Mouse (Mus musculus) intestine, embryonic 15.5 days (tissue): ENCODE data around the gene Slc29a1. TPM values are rescaled to one million over a fixed set of nuclear protein-coding genes. Genes with fewer than 3 reads are reported as not detected.

ENCODE experiments used
- ATAC-seq: fragments of 200-750 bp; cut with Nextera tagmentation; 2 replicates; pipeline ENCODE4 v1.8.0; 2017; ENCODE audit warnings: moderate TSS enrichment, moderate library complexity
- H3K27ac ChIP-seq: fragments of 300-500 bp; sonication (generic); 2 replicates; pipeline ENCODE4 v1.5.1; 2015; ENCODE audit warnings: mild to moderate bottlenecking, inconsistent platforms
- H3K27me3 ChIP-seq: fragments of 300-500 bp; sonication (generic); replicated peaks from 2 replicates; pipeline ENCODE4 v1.6.1; 2015; ENCODE audit warnings: inconsistent platforms
- H3K36me3 ChIP-seq: fragments of 300-500 bp; sonication (generic); 2 replicates; pipeline ENCODE4 v1.6.1; 2015; ENCODE audit warnings: inconsistent platforms
- H3K4me1 ChIP-seq: fragments of 300-500 bp; sonication (generic); replicated peaks from 2 replicates; pipeline ENCODE4 v1.6.1; 2015; ENCODE audit warnings: inconsistent platforms
- H3K4me2 ChIP-seq: fragments of 300-500 bp; sonication (generic); replicated peaks from 2 replicates; pipeline ENCODE4 v1.6.1; 2015; ENCODE audit warnings: mild to moderate bottlenecking, inconsistent platforms
- H3K4me3 ChIP-seq: fragments of 300-500 bp; sonication (generic); replicated peaks from 2 replicates; pipeline ENCODE4 v1.5.1; 2015; ENCODE audit warnings: inconsistent platforms
- H3K9ac ChIP-seq: fragments of 300-500 bp; sonication (generic); 2 replicates; pipeline ENCODE4 v1.6.1; 2015; ENCODE audit warnings: inconsistent platforms
- H3K9me3 ChIP-seq: fragments of 300-500 bp; sonication (generic); 2 replicates; pipeline ENCODE4 v1.6.1; 2016; ENCODE audit warnings: inconsistent platforms
- WGBS: fragments of 180-500 bp; shearing (Covaris S2); methylation state at CpG from one replicate; pipeline ENCODE4 v1.1.7; 2015; 5-methylcytosine and 5-hydroxymethylcytosine counted together
- polyA plus RNA-seq: library from polyadenylated mRNA; unstranded; fragments of >200 nt; fragmentation: Nextera tagmentation; extraction: Ambion mirVana; gene quantifications from 2 replicates; pipeline ENCODE4 v1.2.1, GENCODE M21; 2015

The Slc29a1 gene
- polyA plus RNA-seq, 1 experiment from 2014 or later: 85.4 TPM

DNA sequence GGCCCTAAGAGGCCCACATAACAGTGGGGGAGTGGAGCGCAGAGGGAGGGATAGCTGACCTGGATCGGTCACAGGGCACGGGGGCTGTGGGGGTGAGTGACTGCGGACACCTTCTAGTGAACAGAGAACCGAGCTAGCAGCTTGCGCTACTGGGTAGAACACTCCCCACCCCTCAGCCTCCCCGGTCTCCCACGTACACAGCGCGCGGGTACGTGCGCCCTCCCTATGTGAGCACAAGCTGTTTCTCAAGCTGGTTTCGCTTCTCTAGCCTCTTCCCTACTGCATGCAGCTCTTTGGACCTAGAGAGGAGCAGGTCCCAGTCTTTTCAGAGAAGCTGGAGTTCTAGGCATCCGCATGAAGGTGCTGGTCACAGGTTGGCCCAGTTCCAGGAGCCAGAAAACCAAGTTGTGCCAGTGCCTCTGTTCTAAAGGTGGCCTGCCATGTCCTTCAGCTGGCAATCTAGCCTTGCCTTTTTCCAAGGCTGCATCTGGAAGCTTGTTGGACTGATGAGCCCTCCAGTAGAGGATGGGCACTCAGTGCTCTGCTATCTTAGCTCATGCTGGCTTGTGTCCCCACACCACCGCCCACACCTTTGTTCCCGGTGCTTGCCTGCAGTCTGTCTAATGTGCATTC is 25.2 kb downstream of the Slc29a1 start:
- 3% methylated on average over 17 of the region's 17 CpGs for WGBS
- H3K9ac ChIP-seq: peak overlapping the region; percentile 84
- peak overlapping the region; percentile 85 for H3K4me3 ChIP-seq
- no peaks in the 10 kb centered on the region for H3K27me3 ChIP-seq
- peak; percentile 70 for ATAC-seq
- no peaks in the 10 kb centered on the region for H3K9me3 ChIP-seq
- H3K36me3 ChIP-seq: peaks cover 22% of the 10 kb centered on the region
- peaks cover 18% of the 10 kb centered on the region for H3K4me1 ChIP-seq
- peak overlapping the region; percentile 78 for H3K4me2 ChIP-seq
- H3K27ac ChIP-seq: peak overlapping the region; percentile 96

- peaks cover 20% of the 10 kb centered on the region for H3K4me1 ChIP-seq
- under 1% methylated on average over 18 of the region's 18 CpGs for WGBS
- H3K36me3 ChIP-seq: peaks cover 27% of the 10 kb centered on the region
- peak; percentile 75 for ATAC-seq
- H3K4me2 ChIP-seq: peak overlapping the region; percentile 78
- peak overlapping the region; percentile 84 for H3K9ac ChIP-seq
- no peaks in the 10 kb centered on the region for H3K9me3 ChIP-seq
- peak overlapping the region; percentile 85 for H3K4me3 ChIP-seq
- peak overlapping the region; percentile 96 for H3K27ac ChIP-seq
- H3K27me3 ChIP-seq: no peaks in the 10 kb centered on the region
Observed at GRCm38 (mm10) chr17:45573780-45574123, 25.7 kb downstream of the Slc29a1 start.

GRCm38 (mm10) chr17:45573087-45573779 is 26.2 kb downstream of the Slc29a1 start, which contains the start of gene Hsp90ab1:
Gene Hsp90ab1 (minus strand): TSS chr17:45573271.
- Histone ChIP-seq H3K4me1 (peaks cover 17% of the 10 kb centered on the region), H3K9me3 (no peaks in the 10 kb centered on the region), H3K27me3 (no peaks in the 10 kb centered on the region), H3K27ac (peak within 1 kb of the TSS; percentile 96), H3K4me2 (peak within 1 kb of the TSS; percentile 78), H3K36me3 (peaks cover 31% of the 10 kb centered on the region), H3K9ac (peak within 1 kb of the TSS; percentile 98), H3K4me3 (peak within 1 kb of the TSS; percentile 85)
- peak; percentile 81 for ATAC-seq
- WGBS: under 1% methylated on average over 41 of the region's 41 CpGs

DNA sequence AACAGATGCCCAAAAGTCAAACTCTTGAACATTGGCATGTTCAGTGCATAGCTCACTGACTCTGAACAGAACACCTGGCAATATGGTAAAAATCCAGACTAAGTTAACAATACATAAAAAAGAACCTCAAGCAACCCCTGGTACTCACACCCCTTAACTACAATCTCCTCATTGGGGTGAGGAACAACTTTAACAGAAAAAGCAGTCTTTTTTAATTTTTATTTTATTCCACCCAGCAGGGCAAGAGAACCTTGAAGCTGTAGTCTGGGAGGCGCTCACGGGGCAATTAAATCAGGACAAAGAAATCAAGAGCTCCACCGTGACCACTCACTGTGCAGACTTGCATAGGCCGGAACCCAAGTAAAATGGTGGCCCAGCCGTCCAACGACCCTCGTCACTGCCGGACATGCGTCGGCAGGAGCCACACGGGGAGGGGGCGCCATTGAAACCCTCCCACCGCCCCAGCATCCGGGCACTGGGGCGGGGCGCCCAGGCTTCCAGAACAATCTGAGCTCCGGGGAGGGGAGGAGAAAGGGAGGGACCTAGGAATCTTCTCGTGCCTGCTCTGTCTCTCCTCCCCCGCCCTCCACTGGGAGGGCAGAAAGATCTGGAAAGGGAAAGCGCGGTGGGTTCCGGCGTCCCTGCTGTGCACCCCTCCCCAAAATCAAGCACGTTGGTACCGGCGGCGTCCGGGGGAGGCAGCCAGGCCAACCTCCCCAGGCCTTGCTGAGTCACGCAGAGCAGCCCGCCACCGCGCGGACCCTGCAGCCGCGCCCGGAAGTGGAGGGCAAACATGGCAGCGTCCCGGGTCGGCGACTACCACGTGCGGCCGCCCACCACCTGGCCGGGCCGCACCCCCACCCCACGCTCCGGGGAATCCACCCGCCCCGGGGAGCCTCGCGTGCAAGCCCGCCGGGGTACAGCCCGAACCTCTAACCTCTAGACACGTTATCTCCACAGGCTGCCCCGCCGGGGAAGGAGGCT is 27.0 kb downstream of the Slc29a1 start:
- peak; percentile 66 for ATAC-seq
- Histone ChIP-seq H3K4me2 (peak overlapping the region; percentile 78), H3K36me3 (peaks cover 38% of the 10 kb centered on the region), H3K9me3 (no peaks in the 10 kb centered on the region), H3K27me3 (no peaks in the 10 kb centered on the region), H3K9ac (peak overlapping the region; percentile 98), H3K27ac (peak overlapping the region; percentile 96), H3K4me1 (peaks cover 21% of the 10 kb centered on the region), H3K4me3 (peak overlapping the region; percentile 85)
- WGBS: under 1% methylated on average over 55 of the region's 57 CpGs

DNA sequence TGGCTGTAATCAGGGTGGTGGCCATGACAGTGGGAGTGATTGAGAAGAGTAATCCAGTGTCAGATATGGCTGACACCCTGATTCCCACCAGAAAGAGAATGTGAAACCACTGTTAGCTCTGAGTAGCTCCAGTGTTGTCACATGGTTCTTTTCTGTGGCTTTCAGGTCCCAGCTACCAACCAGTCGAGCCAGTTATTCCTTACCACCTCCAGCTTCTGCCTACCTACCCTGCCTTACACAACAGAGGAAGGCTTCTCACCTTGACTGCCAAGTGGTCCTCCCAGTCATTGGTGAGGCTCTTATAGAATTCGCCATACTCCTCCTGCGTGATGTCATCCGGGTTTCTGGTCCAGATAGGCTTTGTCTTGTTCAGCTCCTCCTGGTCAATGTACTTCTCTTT is 29.4 kb downstream of the Slc29a1 start:
- H3K4me1 ChIP-seq: peaks cover 31% of the 10 kb centered on the region
- no peak overlapping the region for H3K27ac ChIP-seq
- no peak overlapping the region for H3K4me3 ChIP-seq
- H3K9me3 ChIP-seq: no peaks in the 10 kb centered on the region
- ATAC-seq: no peak
- H3K4me2 ChIP-seq: no peak overlapping the region
- WGBS: 75% methylated on average over 4 of the region's 4 CpGs
- no peaks in the 10 kb centered on the region for H3K27me3 ChIP-seq
- H3K9ac ChIP-seq: no peak overlapping the region
- peaks cover 50% of the 10 kb centered on the region for H3K36me3 ChIP-seq

- no peak overlapping the region for H3K27ac ChIP-seq
- H3K4me1 ChIP-seq: peaks cover 32% of the 10 kb centered on the region
- H3K9me3 ChIP-seq: no peaks in the 10 kb centered on the region
- H3K4me3 ChIP-seq: no peak overlapping the region
- no peak for ATAC-seq
- peaks cover 50% of the 10 kb centered on the region for H3K36me3 ChIP-seq
- no peaks in the 10 kb centered on the region for H3K27me3 ChIP-seq
- no peak overlapping the region; the same call in 1 of the 2 replicates for H3K9ac ChIP-seq
- WGBS: 85% methylated on average over 12 of the region's 12 CpGs
- no peak overlapping the region for H3K4me2 ChIP-seq
Observed at GRCm38 (mm10) chr17:45568990-45569389, 30.4 kb downstream of the Slc29a1 start.

DNA sequence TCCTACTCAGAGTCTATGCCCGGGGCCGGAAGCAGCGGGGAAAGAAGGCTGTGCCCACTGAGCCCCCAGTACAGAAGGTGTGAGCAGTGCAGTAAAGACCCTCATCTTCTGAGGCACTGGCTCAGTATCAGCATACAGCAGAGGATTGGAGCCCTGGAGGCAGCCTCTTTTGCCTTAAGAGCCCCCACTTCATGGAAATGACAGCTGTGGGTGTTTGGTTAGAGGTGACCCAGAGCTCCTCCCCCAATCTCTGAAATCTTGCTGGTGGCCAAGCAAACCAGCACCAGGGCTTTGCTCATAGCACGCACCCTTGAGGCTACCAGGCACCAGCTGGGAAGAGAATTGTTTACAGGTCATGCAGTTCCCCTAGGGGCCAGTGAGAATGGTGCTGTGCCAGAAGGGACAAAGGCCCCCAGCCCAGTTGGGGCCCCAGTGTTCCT is 32.2 kb downstream of the Slc29a1 start:
- no peak overlapping the region for H3K27ac ChIP-seq
- no peaks in the 10 kb centered on the region for H3K9me3 ChIP-seq
- H3K36me3 ChIP-seq: peaks cover 50% of the 10 kb centered on the region
- no peaks in the 10 kb centered on the region for H3K27me3 ChIP-seq
- WGBS: 35% methylated on average over 4 of the region's 4 CpGs
- H3K4me1 ChIP-seq: peaks cover 32% of the 10 kb centered on the region
- no peak for ATAC-seq
- H3K9ac ChIP-seq: peak overlapping the region; percentile 26; the same call in 1 of the 2 replicates
- H3K4me2 ChIP-seq: no peak overlapping the region
- H3K4me3 ChIP-seq: no peak overlapping the region

- 63% methylated on average over 18 of the region's 18 CpGs for WGBS
Observed at GRCm38 (mm10) chr17:45566360-45567161, 32.8 kb downstream of the Slc29a1 start.

DNA sequence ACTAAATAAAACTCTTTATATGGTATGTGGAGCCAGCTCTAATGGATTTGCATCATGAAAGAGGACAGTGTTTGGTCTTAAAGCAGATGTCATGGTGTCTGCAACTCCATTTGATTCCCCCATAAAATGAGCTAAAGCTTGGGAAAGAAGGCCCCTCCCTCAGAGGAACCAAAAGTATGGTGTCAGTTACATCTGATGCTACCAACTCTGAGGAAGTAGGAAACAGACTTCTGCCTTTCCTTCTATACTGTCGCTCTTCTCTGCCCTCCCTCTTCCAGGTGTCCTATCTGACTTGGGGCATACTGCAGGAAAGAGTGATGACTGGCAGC is 33.4 kb downstream of the Slc29a1 start:
- no peak for ATAC-seq
- Histone ChIP-seq H3K9me3 (no peaks in the 10 kb centered on the region), H3K4me2 (no peak overlapping the region), H3K27me3 (no peaks in the 10 kb centered on the region), H3K4me1 (peaks cover 27% of the 10 kb centered on the region), H3K27ac (peak overlapping the region; percentile 48; the same call in 1 of the 2 replicates), H3K9ac (no peak overlapping the region), H3K4me3 (no peak overlapping the region), H3K36me3 (peaks cover 45% of the 10 kb centered on the region)
- WGBS: 72% methylated on average over 1 of the region's 1 CpGs

More at GRCm38 (mm10) chr17:45566360-45567161, 32.8 kb downstream of the Slc29a1 start:
- Histone ChIP-seq H3K27me3 (no peaks in the 10 kb centered on the region), H3K4me3 (no peak overlapping the region), H3K4me1 (peaks cover 31% of the 10 kb centered on the region), H3K36me3 (peaks cover 50% of the 10 kb centered on the region), H3K4me2 (no peak overlapping the region), H3K27ac (peak overlapping the region; percentile 48; the same call in 1 of the 2 replicates), H3K9me3 (no peaks in the 10 kb centered on the region), H3K9ac (peak overlapping the region; percentile 26; the same call in 1 of the 2 replicates)
- ATAC-seq: no peak

- 90% methylated on average over 11 of the region's 11 CpGs for WGBS
- H3K36me3 ChIP-seq: peaks cover 36% of the 10 kb centered on the region
Observed at GRCm38 (mm10) chr17:45565103-45565502, 34.3 kb downstream of the Slc29a1 start.

DNA sequence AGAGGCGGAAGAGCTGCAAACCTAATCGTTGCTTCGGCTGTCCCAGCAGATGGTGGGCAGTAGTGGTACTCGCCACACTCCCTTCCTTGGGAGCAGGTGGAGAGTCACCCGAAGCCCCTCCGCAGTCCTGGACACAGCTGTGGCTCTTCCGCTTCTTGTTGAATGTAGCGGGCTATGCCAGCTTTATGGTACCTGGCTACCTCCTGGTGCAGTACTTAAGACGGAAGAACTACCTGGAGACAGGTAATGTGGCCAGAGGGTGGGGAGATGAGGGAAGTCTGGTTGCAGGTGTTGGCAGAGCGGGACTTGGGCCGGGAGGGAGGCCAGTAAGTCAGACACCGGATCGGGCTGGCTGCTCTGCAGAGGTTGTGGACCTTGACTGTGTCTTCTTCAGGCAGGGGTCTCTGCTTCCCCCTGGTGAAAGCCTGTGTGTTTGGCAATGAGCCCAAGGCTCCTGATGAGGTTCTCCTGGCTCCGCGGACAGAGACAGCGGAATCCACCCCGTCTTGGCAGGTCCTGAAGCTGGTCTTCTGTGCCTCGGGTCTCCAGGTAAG is 34.8 kb downstream of the Slc29a1 start:
- no peak; the same call in 1 of the 2 replicates for ATAC-seq
- Histone ChIP-seq H3K27me3 (no peaks in the 10 kb centered on the region), H3K36me3 (peaks cover 31% of the 10 kb centered on the region), H3K4me2 (peak overlapping the region; percentile 92), H3K9ac (peak overlapping the region; percentile 95), H3K4me1 (peaks cover 27% of the 10 kb centered on the region), H3K9me3 (no peaks in the 10 kb centered on the region), H3K4me3 (peak overlapping the region; percentile 94), H3K27ac (peak overlapping the region; percentile 82)
- WGBS: 5% methylated on average over 18 of the region's 18 CpGs

More at GRCm38 (mm10) chr17:45565103-45565502, 34.3 kb downstream of the Slc29a1 start:
- Histone ChIP-seq H3K9ac (peak overlapping the region; percentile 95), H3K4me2 (peak overlapping the region; percentile 92), H3K4me1 (peaks cover 27% of the 10 kb centered on the region), H3K27ac (peak overlapping the region; percentile 82; the same call in 1 of the 2 replicates), H3K27me3 (no peaks in the 10 kb centered on the region), H3K9me3 (no peaks in the 10 kb centered on the region), H3K4me3 (peak overlapping the region; percentile 94)
- ATAC-seq: no peak
